Mouse (Mus musculus) regulatory T cell (primary cell): Measurements from ENCODE around the gene Mettl23.
"Not testable (repeated sequence)": the region's sequence is repeated elsewhere in the genome, so short reads cannot be mapped to it uniquely, and the experiment has no call there.

Source experiments
- in situ Hi-C: fragments of 300-600 bp; cut with MboI, MseI; formaldehyde crosslinking; loops from one replicate; pipeline ENCODE4 v1.15.1; 2025; ENCODE audit warnings: high pct_unique_total_duplicates

Mettl23 gene

DNA sequence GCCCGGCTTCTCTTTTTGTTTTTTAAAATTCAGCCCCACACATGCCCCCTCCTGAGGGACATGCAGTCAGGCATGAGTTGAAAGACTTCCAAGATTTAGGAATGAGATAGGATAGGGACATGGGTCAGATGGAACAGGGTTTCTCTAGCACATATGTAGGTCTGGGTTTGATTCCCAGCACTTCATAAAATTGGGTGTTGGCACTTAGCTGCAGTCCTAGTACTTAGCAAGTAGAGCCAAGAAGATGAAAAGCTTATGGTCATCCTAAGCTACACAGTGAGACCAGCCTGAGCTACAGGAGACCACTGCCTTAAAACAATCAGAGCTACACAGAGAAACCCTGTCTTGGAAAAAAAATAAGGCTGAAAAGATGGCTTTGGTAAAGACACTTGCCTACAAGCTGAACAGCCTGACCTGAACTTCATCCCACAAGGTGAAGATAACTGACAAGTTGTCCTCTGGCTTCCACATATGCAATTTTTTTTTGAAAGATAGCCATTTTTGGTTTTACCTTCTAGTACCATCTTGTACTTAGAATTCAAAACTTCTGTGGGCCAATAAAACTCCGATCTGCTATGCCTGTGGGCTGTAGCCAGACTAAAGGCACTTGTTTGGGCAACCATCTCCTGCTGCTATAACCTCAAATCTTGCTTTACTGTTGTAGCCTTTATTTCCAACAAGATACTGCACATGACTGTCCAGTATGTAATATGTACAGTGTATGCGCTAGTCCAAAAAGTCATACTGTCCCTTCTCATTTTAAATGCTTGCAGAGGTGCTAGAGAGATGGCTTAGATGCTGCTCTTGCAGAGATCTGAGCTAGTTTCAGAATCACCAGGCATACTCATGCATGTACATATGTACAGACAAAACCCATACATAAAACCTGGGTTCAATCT is 4.4 kb downstream of the Mettl23 start:
- in situ Hi-C loops = no loop called here

DNA sequence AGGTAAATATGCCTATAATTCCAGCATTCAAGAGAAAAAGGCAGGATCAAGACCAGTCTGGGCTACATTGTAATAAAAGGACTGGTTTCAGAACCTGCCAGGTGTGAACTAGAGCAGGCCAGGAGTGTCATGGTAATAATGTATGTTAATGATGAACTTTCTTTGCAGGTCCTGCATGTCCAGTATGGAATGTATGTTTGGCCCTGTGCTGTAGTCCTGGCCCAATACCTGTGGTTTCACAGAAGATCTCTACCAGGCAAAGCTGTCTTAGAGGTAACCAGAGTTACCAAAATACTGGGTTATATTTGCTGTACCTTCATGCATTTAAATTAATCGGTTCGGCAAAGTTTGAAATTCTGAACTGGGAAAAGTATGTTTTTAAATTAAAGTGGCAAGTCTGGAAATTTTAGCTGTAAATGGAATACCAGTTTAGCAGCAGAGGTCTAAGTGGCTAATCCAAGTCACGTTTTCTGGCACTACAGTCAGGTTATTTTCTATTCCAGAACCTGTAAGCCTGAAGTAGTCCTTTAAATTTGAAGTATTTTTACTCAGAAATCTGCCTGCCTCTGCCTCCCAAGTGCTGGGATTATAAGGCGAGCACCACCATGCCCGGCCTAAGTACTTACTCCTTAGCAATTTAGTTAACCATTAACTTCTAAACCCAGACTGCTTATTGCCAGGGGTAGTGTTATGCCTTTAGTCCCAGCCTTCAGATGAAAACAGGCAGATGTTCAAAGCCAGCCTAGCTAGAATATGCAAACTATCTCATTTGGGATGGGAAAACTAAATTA is 5.2 kb downstream of the Mettl23 start:
- in situ Hi-C loops = no loop called here

DNA sequence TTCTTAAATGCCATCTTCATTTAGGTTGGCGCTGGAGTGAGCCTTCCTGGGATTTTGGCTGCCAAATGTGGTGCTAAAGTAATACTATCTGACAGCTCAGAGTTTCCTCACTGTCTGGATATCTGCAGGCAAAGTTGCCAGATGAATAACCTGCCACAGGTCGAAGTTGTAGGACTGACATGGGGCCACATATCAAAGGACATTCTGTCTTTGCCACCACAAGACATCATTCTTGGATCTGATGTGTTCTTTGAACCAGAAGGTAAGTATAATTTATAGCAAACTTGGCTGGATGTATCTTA is 5.8 kb downstream of the Mettl23 start:
- in situ Hi-C loops = not testable (repeated sequence)

DNA sequence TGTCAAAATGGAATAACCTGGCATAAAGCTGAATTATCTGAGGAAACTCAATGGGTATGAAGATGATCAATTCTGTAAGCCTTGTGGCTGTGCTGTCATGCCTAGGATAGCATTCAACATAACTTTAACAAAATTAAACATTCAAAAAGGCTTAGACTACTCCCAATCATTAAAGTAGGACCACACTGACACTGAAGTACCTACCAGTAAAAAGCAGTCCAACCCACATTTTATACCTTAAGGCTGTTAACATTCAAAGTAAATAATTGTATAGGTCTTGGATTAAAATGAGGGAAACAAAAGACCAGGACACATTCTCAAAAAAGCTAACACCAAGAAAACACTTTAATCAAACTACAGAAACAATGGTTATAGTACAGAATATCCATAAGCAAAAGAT is 6.5 kb downstream of the Mettl23 start:
- in situ Hi-C loops = no loop called here

DNA sequence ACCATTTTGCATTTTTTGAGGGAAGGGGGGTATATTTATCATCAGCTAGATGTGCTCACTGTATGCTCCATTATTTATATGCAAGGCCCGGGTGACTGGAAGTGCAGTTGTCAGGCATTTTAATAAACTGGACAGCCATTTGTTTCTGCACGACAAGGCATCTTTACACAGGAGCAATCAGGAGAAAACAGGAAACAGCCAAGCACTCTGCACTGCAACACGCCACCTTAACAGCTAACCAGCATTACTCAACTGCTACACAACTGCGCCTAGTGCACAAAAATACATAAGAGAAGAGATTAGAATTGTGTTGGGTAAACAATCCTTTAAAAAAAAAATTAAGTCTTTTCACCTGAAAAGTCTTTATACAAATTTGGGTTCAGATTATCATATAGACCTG is 7.0 kb downstream of the Mettl23 start:
- in situ Hi-C loops = no loop called here

- in situ Hi-C loops = no loop called here
Observed at GRCm38 (mm10) chr11:116850833-116851477, 7.9 kb downstream of the Mettl23 start.

GRCm38 (mm10) chr11:116851576-116852290 is 8.7 kb downstream of the Mettl23 start:
- in situ Hi-C loops = no loop called here

DNA sequence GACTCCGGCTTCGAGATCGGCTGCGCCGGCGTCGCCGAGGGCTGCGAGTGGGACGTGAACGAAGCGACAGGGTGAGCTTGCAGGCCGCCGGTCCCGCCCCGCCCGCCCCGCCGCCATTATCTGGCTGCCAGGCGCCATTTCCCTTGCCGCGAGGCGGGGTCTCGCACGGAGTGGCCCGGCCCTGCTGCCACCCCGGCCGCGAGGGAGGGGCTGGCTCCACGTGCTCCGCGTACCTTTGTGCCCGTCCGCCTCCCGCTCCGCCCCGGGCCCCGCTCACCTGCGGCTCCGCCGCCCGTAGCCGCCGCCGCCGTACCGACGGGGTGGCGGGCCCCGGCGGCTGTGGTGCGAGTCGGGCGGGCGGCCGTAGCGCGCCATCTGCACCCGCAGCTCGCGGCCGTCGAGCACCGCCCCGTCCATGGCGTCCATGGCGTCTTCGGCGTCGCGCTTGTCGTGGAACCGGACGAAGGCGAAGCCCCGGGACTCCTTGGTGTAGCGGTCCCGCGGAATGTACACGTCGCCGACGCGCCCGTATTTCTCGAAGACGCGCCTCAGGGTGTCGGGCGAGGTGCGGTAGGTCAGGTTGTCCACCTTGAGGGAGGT is 9.3 kb downstream of the Mettl23 start, which contains the start of gene Mfsd11:
TSS of gene Mfsd11 (plus strand) at position 150 of the 600 bp plus-strand sequence.
- in situ Hi-C loops = no loop called here

DNA sequence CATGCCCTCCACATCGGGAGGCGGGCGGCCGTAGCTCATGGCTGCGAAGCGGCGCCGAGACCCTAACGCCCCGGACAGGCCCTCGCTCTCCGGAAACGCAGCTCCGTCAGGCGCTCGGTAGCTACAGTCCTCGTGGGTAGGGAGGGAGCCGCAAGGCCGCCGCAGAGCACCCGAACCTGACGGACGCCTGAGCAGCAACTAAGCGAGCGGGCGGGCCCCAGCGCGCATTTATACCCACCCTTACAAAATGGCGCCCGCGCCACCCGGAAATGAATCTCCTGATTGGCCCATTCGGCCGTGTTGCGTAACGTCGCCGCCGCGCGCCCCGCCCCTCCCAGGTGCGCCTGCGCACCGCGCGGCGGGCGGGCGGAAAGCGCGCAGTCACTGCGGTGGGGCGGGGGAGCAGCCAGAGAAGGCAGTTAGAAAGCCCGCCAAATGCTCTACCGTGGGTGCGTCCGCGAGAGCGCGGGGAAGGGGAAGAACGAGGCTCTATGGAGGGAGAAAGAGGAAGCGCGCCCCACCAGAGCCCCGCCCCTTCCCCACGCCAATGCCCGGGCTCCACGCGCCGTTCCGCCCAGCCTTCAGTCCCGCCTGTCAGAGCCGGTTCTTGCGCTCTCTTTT is 9.9 kb downstream of the Mettl23 start, which contains the start of gene Srsf2:
TSS of gene Srsf2 (minus strand) at position 204 of the 621 bp plus-strand sequence.
- in situ Hi-C loops = no loop called here

- in situ Hi-C loops = no loop called here
Observed at GRCm38 (mm10) chr11:116853512-116853928, 10.4 kb downstream of the Mettl23 start.

- in situ Hi-C loops = no loop called here
Observed at GRCm38 (mm10) chr11:116854279-116854678, 11.2 kb downstream of the Mettl23 start.

GRCm38 (mm10) chr11:116857183-116857850 is 14.2 kb downstream of the Mettl23 start:
- in situ Hi-C loops = no loop called here

DNA sequence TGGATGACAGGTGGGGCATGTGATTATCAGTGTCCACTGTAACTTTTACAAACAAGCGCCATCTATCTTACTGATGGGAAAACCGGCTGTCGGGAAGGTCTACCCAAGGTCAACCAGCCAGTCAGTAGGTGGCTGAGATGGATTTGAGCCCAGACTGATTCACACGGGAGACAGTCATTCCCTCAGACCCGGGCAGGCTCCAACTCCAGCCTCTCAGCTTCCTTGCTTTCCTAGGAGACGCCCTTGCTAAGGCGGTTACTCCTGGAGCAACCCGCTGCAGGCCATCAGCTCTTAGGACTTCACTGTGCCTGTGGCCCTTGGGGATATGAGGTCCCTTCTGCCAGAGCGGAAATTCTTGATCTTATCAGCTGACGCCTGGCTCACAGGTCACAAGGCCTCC is 21.4 kb downstream of the Mettl23 start:
- in situ Hi-C loops = no loop called here

DNA sequence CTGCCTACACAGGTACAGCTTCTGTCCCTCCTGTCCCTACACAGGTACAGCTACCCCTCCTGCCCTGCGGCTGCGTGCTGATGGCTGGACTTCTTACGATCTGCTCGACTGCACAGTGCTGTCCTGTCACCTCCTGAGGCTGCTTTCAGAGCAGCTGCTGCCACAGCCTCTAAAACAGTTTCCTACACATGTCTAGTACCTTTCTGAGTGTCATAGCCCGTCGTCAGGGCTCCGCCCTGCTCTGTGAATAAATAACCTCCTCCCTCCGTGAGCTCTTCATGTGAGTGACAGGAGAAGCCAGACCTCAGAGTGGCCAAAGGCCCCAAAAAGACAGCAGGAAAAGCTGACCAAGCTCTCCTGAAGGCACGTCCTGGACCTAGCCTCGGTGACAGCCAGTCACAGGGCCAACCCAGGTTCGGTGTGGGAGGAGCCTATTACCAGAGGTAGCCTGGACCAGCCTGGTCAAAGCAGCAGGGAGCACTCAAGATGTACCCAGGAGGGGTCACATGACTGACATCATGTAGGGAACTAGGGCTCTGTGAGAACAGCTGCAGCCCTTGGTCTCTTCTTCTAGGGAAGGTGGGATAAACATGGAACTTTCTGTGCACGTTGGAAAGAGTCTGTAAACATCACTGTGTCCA is 23.0 kb downstream of the Mettl23 start:
- in situ Hi-C loops = no loop called here

GRCm38 (mm10) chr11:116868129-116868528 is 25.1 kb downstream of the Mettl23 start:
- in situ Hi-C loops = no loop called here

DNA sequence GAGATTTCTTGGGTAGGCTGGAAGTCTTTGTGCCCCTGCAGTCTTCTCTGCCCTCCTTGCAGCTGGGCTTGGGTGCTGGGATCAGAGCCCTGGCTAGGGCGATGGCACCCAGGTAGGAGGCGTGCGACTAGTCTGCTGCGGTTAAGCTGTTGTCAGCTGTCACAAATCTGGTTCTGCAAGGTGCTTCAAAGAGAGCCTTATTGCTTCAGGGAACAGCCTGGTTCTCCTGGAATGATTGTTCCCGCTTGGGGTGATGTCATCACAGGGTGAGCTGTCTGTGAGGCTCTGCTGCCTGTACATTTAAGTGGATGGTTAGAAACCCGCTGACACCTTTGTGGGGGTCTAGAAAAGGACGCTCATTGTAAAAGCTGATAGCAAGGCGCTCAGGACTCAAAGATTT is 26.1 kb downstream of the Mettl23 start:
- in situ Hi-C loops = no loop called here

DNA sequence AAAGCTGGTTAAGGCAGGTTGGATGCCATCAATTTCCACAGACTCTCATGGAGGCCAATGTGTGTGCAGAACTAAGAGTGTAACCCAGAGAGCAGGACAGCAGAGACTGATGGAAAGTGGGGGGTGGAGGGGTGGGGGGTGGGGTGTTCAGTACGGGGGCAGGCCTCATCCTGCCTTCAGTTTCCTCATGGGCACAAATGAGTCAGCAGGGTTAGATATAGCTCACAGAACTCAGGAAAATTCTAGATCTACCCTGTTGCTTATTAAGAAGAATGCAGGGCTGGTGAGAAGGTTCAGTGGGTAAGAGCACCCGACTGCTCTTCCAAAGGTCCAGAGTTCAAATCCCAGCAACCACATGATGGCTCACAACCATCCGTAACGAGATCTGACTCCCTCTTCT is 26.6 kb downstream of the Mettl23 start:
- in situ Hi-C loops = no loop called here

- in situ Hi-C loops = no loop called here
Observed at GRCm38 (mm10) chr11:116871538-116871937, 28.5 kb downstream of the Mettl23 start.

DNA sequence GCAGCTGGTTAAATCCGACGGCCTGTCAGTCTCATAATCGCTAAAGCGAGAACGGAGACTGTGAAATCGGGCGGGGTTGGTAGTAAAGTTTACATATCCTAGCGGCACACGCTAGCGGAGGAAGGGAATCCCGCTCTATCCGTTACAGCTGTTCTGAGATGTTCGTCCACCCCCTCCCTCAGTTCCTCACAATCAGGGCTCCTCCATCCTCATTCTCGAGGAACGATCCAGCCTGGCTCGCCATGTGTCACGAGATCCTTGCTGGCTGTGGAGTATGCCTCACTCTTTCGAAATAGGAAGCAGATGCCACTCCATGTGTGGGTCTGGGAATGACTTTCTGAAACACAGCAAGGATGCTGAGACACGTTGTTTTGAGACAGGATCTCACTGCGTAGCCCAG is 30.9 kb downstream of the Mettl23 start:
- in situ Hi-C loops = no loop called here

DNA sequence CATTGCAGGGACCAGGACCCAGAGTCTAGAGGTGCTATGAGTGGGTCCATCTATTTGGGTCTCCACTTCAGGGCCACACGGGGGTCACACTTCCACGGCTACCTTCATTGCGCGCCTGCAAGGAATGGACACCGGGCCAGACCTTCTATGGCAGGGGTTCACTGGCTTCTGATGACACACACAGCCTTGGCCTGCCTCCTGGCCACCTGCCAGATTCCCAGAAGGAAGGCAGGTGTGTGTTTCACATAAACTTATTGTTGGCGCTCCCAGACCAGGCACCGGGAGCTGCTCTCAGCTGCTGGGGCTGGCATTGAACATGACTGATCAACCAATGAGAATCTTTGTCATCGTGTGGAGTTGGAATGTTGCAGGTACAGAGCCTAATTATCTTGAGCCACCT is 35.4 kb downstream of the Mettl23 start:
- in situ Hi-C loops = no loop called here
